Mouse (Mus musculus): ENCODE data around the gene Tcl1b2. TPM values are rescaled to one million over a fixed set of nuclear protein-coding genes. Genes with fewer than 3 reads are reported as not detected.
"Not testable (repeated sequence)": the region's sequence is repeated elsewhere in the genome, so short reads cannot be mapped to it uniquely, and the experiment has no call there.

The Tcl1b2 gene
- polyA plus RNA-seq, 1 experiment from 2014 or later = not detected

DNA sequence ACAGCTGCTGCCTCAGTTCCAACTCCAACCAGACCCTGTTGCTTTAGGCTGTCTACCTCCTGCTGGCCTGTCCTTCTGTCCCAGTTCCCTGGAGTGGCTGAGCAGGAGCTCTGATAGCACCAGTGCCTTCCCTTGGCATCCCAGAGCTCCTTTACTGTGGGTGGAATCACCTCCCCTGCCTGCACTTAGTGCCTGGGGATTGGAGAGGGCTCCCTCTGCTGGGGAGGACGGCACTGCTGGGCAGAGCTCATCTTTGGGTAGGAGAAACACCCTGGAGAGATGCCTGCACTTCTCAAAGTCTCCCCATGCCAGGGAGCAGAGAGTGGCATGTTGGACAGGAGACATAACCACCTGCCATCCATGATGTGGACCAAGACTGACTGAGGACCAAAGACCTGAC lies 886 bp upstream of the Tcl1b2 start:
- not testable (repeated sequence) for H3K4me2 ChIP-seq (ENCODE audit: low read length); H3K9ac ChIP-seq (ENCODE audit: low read length); H3K4me1 ChIP-seq (ENCODE audit: control insufficient read depth, insufficient read depth, low read length); H3K36me3 ChIP-seq (ENCODE audit: control insufficient read depth, insufficient read depth, low read length); H3K27me3 ChIP-seq (replicated peaks; ENCODE audit: control insufficient read depth, insufficient read depth, low read length); H3K9me3 ChIP-seq (replicated peaks; ENCODE audit: control insufficient read depth, low read length); H3K4me3 ChIP-seq (ENCODE audit: low read depth, low read length); DNase-seq (ENCODE audit: low spot score); ATAC-seq; H3K27ac ChIP-seq (ENCODE audit: low read depth, low read length)
- 11% methylated on average over 1 of the region's 1 CpGs for WGBS

DNA sequence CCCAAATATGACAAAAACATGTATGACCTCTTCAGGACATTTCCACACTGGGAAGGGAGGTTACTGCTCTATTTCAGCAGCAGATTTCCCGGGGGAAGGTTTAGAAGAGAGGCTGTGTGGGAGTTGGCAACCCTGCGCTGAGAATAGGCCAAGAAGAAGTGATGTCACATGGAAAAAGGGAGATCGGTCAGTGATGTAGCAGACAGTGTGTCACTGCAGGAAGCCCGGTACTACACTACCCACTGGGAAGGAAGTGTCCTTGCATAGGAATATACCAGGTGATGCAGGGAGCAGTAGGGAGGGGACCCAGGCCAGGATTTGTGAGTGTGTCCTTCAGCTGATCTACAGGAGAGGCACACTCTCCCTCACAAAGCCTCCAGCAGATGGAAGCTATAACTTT lies 9.5 kb downstream of the Tcl1b2 start:
- H3K36me3 ChIP-seq (ENCODE audit: control insufficient read depth, insufficient read depth, low read length); ATAC-seq: not testable (repeated sequence)

DNA sequence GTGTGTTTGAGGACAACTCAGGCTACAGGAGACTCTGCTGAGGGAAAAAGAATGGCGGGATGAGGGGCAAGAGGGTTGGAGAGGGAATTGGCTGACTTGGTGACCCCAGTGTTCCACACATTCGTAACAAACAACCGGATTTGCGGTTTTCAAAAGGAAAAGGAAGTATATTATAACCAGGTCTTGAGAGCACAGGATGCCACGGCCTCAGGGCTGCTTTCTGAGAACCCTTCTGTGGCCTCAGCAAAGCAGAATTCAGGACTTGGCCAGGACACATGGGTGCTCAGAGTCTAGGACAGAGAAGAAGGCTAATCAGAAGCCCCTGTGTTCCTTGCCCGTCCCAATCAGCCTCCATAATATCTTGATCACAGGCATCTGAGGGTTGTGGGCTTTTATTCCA lies 13.0 kb downstream of the Tcl1b2 start:
- no peak overlapping the region for H3K9ac ChIP-seq (ENCODE audit: low read length)
- H3K4me2 ChIP-seq (ENCODE audit: low read length) = no peak overlapping the region
- H3K36me3 ChIP-seq (ENCODE audit: control insufficient read depth, insufficient read depth, low read length) = no peaks in the 10 kb centered on the region
- H3K4me1 ChIP-seq (ENCODE audit: control insufficient read depth, insufficient read depth, low read length) = no peaks in the 10 kb centered on the region
- H3K9me3 ChIP-seq (replicated peaks; ENCODE audit: control insufficient read depth, low read length) = no peaks in the 10 kb centered on the region
- 82% methylated on average over 6 of the region's 6 CpGs for WGBS
- DNase-seq (ENCODE audit: low spot score) (no peak), ATAC-seq (no peak)
- no peak overlapping the region for H3K27ac ChIP-seq (ENCODE audit: low read depth, low read length)
- H3K27me3 ChIP-seq (replicated peaks; ENCODE audit: control insufficient read depth, insufficient read depth, low read length) = no peaks in the 10 kb centered on the region
- no peak overlapping the region for H3K4me3 ChIP-seq (ENCODE audit: low read depth, low read length)

More for the DNA sequence above, 9.5 kb downstream of the Tcl1b2 start:
- H3K4me2 ChIP-seq (ENCODE audit: low read length); H3K27me3 ChIP-seq (replicated peaks; ENCODE audit: control insufficient read depth, insufficient read depth, low read length); H3K9me3 ChIP-seq (replicated peaks; ENCODE audit: control insufficient read depth, low read length); H3K4me3 ChIP-seq (ENCODE audit: low read depth, low read length); H3K4me1 ChIP-seq (ENCODE audit: control insufficient read depth, insufficient read depth, low read length); H3K9ac ChIP-seq (ENCODE audit: low read length); H3K27ac ChIP-seq (ENCODE audit: low read depth, low read length); DNase-seq (ENCODE audit: low spot score): not testable (repeated sequence)
- 80% methylated on average over 4 of the region's 4 CpGs for WGBS

DNA sequence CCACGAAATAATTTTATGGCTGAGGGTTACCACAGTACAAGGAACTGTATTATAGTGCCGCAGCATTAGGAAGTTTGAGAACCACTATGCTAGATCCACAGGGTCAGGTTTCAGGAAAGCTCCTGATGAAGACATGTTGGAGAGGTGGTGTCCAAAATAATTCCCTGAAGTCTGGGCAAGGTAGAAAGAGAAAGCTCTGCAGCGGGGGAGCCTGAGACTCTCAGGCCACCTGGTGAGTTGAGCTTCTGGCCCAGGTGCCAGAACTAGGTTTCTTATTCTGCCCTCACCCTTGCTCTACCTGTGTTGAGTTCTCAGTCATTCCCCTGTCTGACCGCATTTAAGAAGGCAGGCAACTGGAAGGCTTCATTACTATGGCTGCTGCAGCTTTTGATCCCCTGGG lies 13.6 kb downstream of the Tcl1b2 start, which contains the start of gene Tcl1b1:
TSS of gene Tcl1b1 (plus strand) at position 301 of the 400 bp plus-strand sequence.
- 76% methylated on average over 4 of the region's 4 CpGs for WGBS
- no peaks in the 10 kb centered on the region for H3K36me3 ChIP-seq (ENCODE audit: control insufficient read depth, insufficient read depth, low read length)
- H3K9me3 ChIP-seq (replicated peaks; ENCODE audit: control insufficient read depth, low read length) = no peaks in the 10 kb centered on the region

DNA sequence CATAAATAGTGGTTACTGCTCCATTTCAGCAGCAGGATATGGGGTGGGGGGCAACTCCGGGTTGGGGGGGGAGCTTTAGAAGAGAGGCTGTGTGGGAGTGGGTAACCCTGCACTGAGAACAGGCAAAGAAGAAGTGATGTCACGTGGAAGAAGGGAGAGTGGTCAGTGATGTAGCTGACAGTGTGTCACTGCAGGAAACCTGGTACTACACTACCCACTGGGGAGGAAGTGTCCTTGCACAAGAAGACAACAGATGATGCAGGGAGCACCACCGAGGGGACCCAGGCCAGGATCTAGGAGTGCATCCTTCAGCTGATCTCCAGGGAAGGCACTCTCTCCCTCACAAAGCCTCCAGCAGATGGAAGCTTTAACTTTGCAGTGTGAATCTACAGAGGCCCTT lies 20.9 kb downstream of the Tcl1b2 start:
- Histone ChIP-seq H3K27ac (ENCODE audit: low read depth, low read length) (no peak overlapping the region), H3K36me3 (ENCODE audit: control insufficient read depth, insufficient read depth, low read length) (no peaks in the 10 kb centered on the region), H3K9me3 (replicated peaks; ENCODE audit: control insufficient read depth, low read length) (no peaks in the 10 kb centered on the region), H3K9ac (ENCODE audit: low read length) (no peak overlapping the region), H3K27me3 (replicated peaks; ENCODE audit: control insufficient read depth, insufficient read depth, low read length) (no peaks in the 10 kb centered on the region), H3K4me1 (ENCODE audit: control insufficient read depth, insufficient read depth, low read length) (no peaks in the 10 kb centered on the region), H3K4me3 (ENCODE audit: low read depth, low read length) (no peak overlapping the region), H3K4me2 (ENCODE audit: low read length) (no peak overlapping the region)
- no peak for DNase-seq (ENCODE audit: low spot score)
- 79% methylated on average over 3 of the region's 3 CpGs for WGBS
- no peak for ATAC-seq

More for the DNA sequence above, 13.6 kb downstream of the Tcl1b2 start, which contains the start of gene Tcl1b1:
- H3K4me1 ChIP-seq (ENCODE audit: control insufficient read depth, insufficient read depth, low read length) = no peaks in the 10 kb centered on the region
- no peaks in the 10 kb centered on the region for H3K27me3 ChIP-seq (replicated peaks; ENCODE audit: control insufficient read depth, insufficient read depth, low read length)
- DNase-seq (ENCODE audit: low spot score) = no peak
- H3K4me2 ChIP-seq (ENCODE audit: low read length) = no peak within 1 kb of the TSS
- H3K27ac ChIP-seq (ENCODE audit: low read depth, low read length) = no peak within 1 kb of the TSS
- no peak within 1 kb of the TSS for H3K4me3 ChIP-seq (ENCODE audit: low read depth, low read length)
- no peak within 1 kb of the TSS for H3K9ac ChIP-seq (ENCODE audit: low read length)
- ATAC-seq = no peak

DNA sequence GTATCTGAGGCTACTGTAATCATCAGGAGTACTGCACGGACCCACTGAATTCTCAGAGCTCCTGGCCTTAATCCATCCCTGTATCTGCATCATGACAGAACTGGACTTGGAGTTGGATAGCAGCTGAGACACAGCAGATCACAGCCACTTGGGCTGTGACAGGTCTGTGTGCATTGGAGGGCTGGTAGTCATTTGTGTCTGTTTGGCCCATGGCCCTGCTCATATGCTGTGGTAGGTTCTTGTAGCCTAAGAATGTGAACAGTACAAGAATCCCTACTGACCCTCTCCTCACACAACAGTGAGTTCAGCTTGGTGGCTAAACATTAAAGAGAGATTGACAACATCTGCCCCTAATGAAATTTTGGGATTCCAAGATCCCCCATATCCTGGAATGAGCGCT lies 27.6 kb downstream of the Tcl1b2 start:
- no peak for DNase-seq (ENCODE audit: low spot score)
- Histone ChIP-seq H3K36me3 (ENCODE audit: control insufficient read depth, insufficient read depth, low read length) (no peaks in the 10 kb centered on the region), H3K27ac (ENCODE audit: low read depth, low read length) (no peak overlapping the region), H3K9ac (ENCODE audit: low read length) (no peak overlapping the region), H3K27me3 (replicated peaks; ENCODE audit: control insufficient read depth, insufficient read depth, low read length) (no peaks in the 10 kb centered on the region), H3K4me1 (ENCODE audit: control insufficient read depth, insufficient read depth, low read length) (no peaks in the 10 kb centered on the region), H3K4me2 (ENCODE audit: low read length) (no peak overlapping the region), H3K9me3 (replicated peaks; ENCODE audit: control insufficient read depth, low read length) (no peaks in the 10 kb centered on the region), H3K4me3 (ENCODE audit: low read depth, low read length) (no peak overlapping the region)
- 92% methylated on average over 2 of the region's 2 CpGs for whole genome bisulfite sequencing
- ATAC-seq = no peak

DNA sequence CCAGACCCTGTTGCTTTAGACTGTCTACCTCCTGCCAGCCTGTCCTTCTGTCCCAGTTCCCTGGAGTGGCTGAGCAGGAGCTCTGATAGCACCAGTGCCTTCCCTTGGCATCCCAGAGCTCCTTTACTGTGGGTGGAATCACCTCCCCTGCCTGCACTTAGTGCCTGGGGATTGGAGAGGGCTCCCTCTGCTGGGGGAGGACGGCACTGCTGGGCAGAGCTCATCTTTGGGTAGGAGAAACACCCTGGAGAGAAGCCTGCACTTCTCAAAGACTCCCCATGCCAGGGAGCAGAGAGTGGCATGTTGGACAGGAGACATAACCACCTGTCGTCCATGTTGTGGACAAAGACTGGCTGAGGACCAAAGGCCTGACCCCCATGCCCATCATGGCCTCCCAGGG lies 28.5 kb downstream of the Tcl1b2 start:
- not testable (repeated sequence) for DNase-seq (ENCODE audit: low spot score); H3K36me3 ChIP-seq (ENCODE audit: control insufficient read depth, insufficient read depth, low read length); H3K27ac ChIP-seq (ENCODE audit: low read depth, low read length); H3K4me2 ChIP-seq (ENCODE audit: low read length); H3K4me1 ChIP-seq (ENCODE audit: control insufficient read depth, insufficient read depth, low read length); ATAC-seq; H3K27me3 ChIP-seq (replicated peaks; ENCODE audit: control insufficient read depth, insufficient read depth, low read length); H3K9ac ChIP-seq (ENCODE audit: low read length); H3K9me3 ChIP-seq (replicated peaks; ENCODE audit: control insufficient read depth, low read length); H3K4me3 ChIP-seq (ENCODE audit: low read depth, low read length)
- WGBS = 40% methylated on average over 2 of the region's 2 CpGs

DNA sequence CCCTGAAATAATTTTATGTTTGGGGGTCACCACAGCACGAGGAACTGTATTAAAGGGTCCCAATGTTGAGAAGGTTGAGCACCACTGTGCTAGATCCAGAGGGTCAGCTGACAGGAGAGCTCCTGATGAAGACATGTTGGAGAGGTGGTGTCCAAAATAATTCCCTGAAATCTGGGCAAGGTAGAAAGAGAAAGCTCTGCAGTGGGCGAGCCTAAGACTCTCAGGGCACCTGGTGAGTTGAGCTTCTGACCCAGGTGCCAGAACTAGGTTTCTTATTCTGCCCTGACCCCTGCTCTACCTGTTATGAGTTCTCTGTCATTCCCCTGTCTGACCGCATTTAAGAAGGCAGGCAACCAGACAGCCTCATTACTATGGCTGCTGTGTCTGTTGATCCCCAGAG lies 30.2 kb downstream of the Tcl1b2 start, which contains the start of gene Tcl1b5:
TSS of gene Tcl1b5 (plus strand) at position 301 of the 400 bp plus-strand sequence.
- H3K36me3 ChIP-seq (ENCODE audit: control insufficient read depth, insufficient read depth, low read length); H3K27me3 ChIP-seq (replicated peaks; ENCODE audit: control insufficient read depth, insufficient read depth, low read length); H3K4me1 ChIP-seq (ENCODE audit: control insufficient read depth, insufficient read depth, low read length); H3K4me2 ChIP-seq (ENCODE audit: low read length); H3K4me3 ChIP-seq (ENCODE audit: low read depth, low read length); H3K27ac ChIP-seq (ENCODE audit: low read depth, low read length); ATAC-seq; DNase-seq (ENCODE audit: low spot score); H3K9me3 ChIP-seq (replicated peaks; ENCODE audit: control insufficient read depth, low read length); H3K9ac ChIP-seq (ENCODE audit: low read length): not testable (repeated sequence)
- 81% methylated on average over 3 of the region's 3 CpGs for WGBS

DNA sequence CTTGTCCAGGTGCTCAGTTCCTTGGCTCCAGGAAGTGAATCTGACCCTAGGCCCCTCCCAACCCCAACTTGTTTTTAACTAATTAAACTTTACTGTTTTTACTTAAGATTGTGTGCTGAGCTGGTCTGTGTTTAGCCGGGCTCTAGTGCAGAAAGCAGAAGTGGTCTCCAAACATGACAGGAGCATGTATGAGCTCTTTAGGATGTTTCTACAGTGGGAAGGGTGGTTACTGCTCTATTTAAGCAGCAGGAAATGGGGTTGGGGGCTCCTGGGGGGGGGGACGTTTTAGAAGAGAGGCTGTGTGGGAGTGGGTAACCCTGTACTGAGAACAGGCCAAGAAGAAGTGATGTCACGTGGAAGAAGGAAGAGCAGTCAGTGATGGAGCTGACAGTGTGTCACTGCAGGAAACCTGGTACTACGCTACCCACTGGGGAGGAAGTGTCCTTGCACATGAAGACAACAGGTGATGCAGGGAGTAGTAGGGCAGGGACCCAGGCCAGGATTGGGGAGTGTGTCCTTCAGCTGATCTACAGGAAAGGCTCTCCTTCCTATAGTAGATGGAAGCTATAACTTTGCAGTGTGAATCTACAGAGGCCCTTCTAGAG lies 35.3 kb downstream of the Tcl1b2 start:
- WGBS = 80% methylated on average over 4 of the region's 4 CpGs

More for the DNA sequence above, 35.3 kb downstream of the Tcl1b2 start:
- H3K4me2 ChIP-seq (ENCODE audit: low read length); H3K9ac ChIP-seq (ENCODE audit: low read length); H3K27me3 ChIP-seq (replicated peaks; ENCODE audit: control insufficient read depth, insufficient read depth, low read length); ATAC-seq; H3K4me3 ChIP-seq (ENCODE audit: low read depth, low read length); H3K36me3 ChIP-seq (ENCODE audit: control insufficient read depth, insufficient read depth, low read length); H3K9me3 ChIP-seq (replicated peaks; ENCODE audit: control insufficient read depth, low read length); H3K27ac ChIP-seq (ENCODE audit: low read depth, low read length); H3K4me1 ChIP-seq (ENCODE audit: control insufficient read depth, insufficient read depth, low read length); DNase-seq (ENCODE audit: low spot score): not testable (repeated sequence)
